Mouse (Mus musculus) embryonic stem cell, embryonic (primary cell): ENCODE results near the gene Arhgef2.

Source experiments
- CTCF ChIA-PET, 4 experiments: fragments of 300-600 bp in 2 of 4; fragments of 350-600 bp in 2 of 4; sonication (Branson Sonifier 250); formaldehyde crosslinking; loops; one replicate each; lab custom pipeline; 2022; ENCODE audit warnings: inconsistent platforms in 2 of 4; lab: Charles Lee
- POLR2A ChIA-PET, 4 experiments: fragments of 300-600 bp in 2 of 4; fragments of 350-600 bp in 2 of 4; sonication (Branson Sonifier 250); formaldehyde crosslinking; loops; one replicate each; lab custom pipeline; 2022; ENCODE audit warnings: antibody characterized with exemption in 4 of 4, inconsistent platforms in 1 of 4; lab: Charles Lee

Gene Arhgef2

GRCm38 (mm10) chr3:88685958-88686451 is 80.2 kb downstream of the Arhgef2 start:
- POLR2A ChIA-PET = interaction anchor here (0.6 to 2.8 kb wide), 64 partner anchors 8 to 417 kb away, joined by 3 to 24 read pairs (median 4); partner anchors contain the start of genes Lamtor2 (in 2 of the 4), Rab25 (in 2 of the 4), Rit1 (in 2 of the 4) and Mex3a (in 1 of the 4)
- CTCF ChIA-PET = interaction anchor here in 2 of 4 experiments (0.7 to 1.8 kb wide), 4 partner anchors 9 to 79 kb away, joined by 4 to 12 read pairs (median 4); no protein-coding TSS in a partner anchor

- CTCF ChIA-PET = interaction anchor here in 2 of 4 experiments (1.3 to 1.8 kb wide), 2 partner anchors 10 to 80 kb away, joined by 5 to 12 read pairs; no protein-coding TSS in a partner anchor
These were observed 81.2 kb downstream of the Arhgef2 start for GRCm38 (mm10) chr3:88686734-88687611.

DNA sequence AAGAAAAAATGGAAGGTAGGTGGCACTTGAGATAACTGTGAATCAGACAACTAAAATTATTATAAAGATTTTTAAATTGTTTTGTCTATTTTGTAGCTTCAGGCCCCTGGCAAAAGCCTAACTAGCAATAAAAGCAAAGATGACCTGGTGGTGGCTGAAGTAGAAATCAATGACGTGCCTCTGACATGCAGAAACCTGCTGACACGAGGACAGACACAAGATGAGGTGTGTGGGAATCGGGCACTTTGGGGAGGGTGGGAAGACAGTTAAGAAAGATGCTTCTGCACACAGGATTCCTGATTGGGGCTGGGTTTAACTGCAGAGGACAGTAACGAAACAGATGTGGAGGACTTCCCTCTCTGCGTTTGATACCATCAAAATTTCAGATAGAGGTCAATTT is 83.3 kb downstream of the Arhgef2 start:
- POLR2A ChIA-PET = interaction anchor here in 1 of 4 experiments (0.9 to 1.2 kb wide), 2 partner anchors 14 to 28 kb away, joined by 3 to 4 read pairs; partner anchors contain the start of gene Rit1
- CTCF ChIA-PET = no interaction called here

More at GRCm38 (mm10) chr3:88686734-88687611, 81.2 kb downstream of the Arhgef2 start:
- POLR2A ChIA-PET = interaction anchor here (0.7 to 2.8 kb wide), 37 partner anchors 7 to 162 kb away, joined by 3 to 24 read pairs (median 4); partner anchors contain the start of genes Rab25 (in 1 of the 4) and Rit1 (in 1 of the 4)

DNA sequence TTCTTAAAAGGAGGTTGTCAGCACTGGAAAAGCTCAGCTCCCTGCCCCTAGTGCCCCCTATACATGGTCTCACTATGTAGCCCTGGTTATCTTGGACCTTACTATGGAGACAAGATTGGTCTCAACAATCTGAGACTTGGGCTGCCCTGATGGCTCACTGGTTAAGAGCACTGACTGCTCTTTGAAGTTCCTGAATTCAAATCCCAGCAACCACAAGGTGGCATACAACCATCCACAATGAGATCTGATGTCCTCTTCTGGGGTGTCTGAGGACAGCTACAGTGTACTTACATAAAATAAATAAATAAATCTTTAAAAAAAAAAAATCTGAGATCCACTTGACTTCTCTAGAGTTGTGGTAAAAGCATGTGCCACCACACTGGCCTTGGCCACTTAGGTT is 89.8 kb downstream of the Arhgef2 start:
- CTCF ChIA-PET = no interaction called here
- POLR2A ChIA-PET = interaction anchor here in 2 of 4 experiments (0.5 to 3.3 kb wide), 7 partner anchors 7 to 21 kb away, joined by 3 to 17 read pairs (median 3); partner anchors contain the start of genes Khdc4 (in 2 of the 2) and Rit1 (in 1 of the 2)
